Mouse (Mus musculus): Measurements from ENCODE around the gene Nfkb1. TPM values are rescaled to one million over a fixed set of nuclear protein-coding genes. Genes with fewer than 3 reads are reported as not detected.

Nfkb1 gene
- total RNA-seq, 2 experiments from 2014 or later, result 30.7 to 33.0 TPM

DNA sequence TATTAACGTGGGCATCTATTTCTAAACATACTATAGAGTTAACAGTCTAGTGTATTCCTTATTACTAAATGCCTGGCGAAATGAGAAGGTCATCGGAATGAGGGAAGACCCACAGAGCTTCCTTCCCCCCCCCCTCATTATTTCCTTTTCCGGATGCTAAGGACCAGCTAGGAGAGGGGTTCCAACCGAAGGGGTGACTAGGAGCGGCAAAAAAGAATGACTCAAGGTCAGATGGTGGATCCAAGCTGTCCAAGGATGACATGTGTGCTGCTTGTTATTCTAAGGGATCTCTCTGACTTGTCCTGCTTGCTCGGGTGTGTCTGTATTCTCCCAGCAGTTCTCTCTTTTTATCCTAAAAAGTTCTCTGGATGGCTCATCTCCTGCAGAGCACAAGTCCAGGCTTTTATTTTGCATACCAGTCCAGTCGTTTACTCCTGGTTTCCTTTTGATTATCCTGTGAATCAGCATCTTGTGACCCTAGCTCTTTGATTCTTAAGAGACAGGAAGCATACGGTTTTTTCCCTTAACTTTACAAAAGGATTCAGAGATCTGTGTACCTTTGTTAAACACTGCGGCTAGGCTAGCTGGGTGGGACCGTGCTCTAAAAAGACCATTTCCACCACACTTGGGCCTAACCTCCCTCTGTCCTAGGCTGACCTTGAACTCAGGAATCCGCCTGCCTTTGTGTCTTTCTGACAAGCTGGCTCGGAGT is 145.0 kb downstream of the Nfkb1 start:
- DNase-seq, result no peak

Other genes with a start within 250 kb of the Nfkb1 start
- gene Manba, start 205.9 kb downstream of the Nfkb1 start, total RNA-seq (2021), result 10 to 100 TPM; 15.0 to 17.5 TPM
- gene Slc39a8, start 133.7 kb upstream of the Nfkb1 start, total RNA-seq (2021), result 1 to 10 TPM; 4.6 to 7.6 TPM

All from heart, adult 18-20 months (tissue).